Comparison of ENCODE assay signal across 8 mouse cellular contexts in the genomic region with DNA sequence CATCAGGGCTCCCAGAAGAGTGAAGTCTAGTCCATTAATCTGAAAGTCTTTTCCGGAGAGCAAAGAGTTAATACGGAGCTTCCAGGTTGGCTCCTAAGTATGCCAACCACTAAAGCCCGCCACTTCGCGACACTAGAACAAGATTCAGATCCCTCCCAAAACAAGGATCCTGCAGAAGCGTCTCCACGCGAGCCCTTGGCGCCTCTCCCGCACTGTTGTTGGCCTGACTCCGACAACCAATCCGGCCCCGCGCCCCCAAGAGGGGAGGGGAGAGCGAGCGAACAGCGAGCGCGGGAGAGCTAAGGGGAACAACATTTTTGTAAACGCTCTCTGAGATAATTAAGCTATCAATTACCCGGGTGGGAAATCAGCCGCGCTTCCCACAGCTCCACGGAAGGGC. TPM values are rescaled to one million over a fixed set of nuclear protein-coding genes. Genes with fewer than 3 reads are reported as not detected.
DNase-seq lines count a peak whose midpoint lies in the region; ATAC-seq and TF ChIP-seq lines count a peak whose summit lies in the region.

No protein-coding gene starts in this region.

- H3K27ac ChIP-seq in heart, adult 2 months: no peak overlapping the region
- H3K27ac ChIP-seq in heart, embryonic 11.5 days (ENCODE audit: low read depth, low read length): no peak overlapping the region

- H3K79me2 ChIP-seq in heart, adult 2 months (replicated peaks; ENCODE audit: control insufficient read depth, insufficient read depth, low read length): no peaks in the 10 kb centered on the region

- peak overlapping the region; percentile 98 for H3K4me2 ChIP-seq in heart, embryonic 11.5 days

- no peaks in the 10 kb centered on the region for H3K9me3 ChIP-seq in heart, embryonic 11.5 days (replicated peaks; ENCODE audit: control insufficient read depth, low read length)

- no peaks in the 10 kb centered on the region for H3K4me1 ChIP-seq in heart, adult 2 months (ENCODE audit: control insufficient read depth, insufficient read depth, low read length)
- H3K4me1 ChIP-seq in heart, embryonic 11.5 days (ENCODE audit: control insufficient read depth, insufficient read depth, low read length): no peaks in the 10 kb centered on the region; the same call in 1 of the 2 replicates

- intact Hi-C loops in heart, adult 2 months (cut with DNase I): no loop called here

- H3K36me3 ChIP-seq in heart, adult 2 months (ENCODE audit: control insufficient read depth, insufficient read depth, low read length): no peaks in the 10 kb centered on the region
- H3K36me3 ChIP-seq in heart, embryonic 11.5 days (ENCODE audit: control insufficient read depth, insufficient read depth, low read length): no peaks in the 10 kb centered on the region

- no peaks in the 10 kb centered on the region; the same call in none of the 2 replicates for H3K27me3 ChIP-seq in heart, adult 2 months (ENCODE audit: control insufficient read depth, insufficient read depth, low read length)
- peaks cover 44% of the 10 kb centered on the region for H3K27me3 ChIP-seq in heart, embryonic 11.5 days (ENCODE audit: control insufficient read depth, insufficient read depth, low read length)

- peak; percentile 6 to 36 for DNase-seq in heart, adult 2 months
- DNase-seq in heart, adult 8-10 months (ENCODE audit: low spot score): no peak
- DNase-seq in cerebellum, postnatal 10 days: peak; percentile 97 to 98
- peak; percentile 20 for DNase-seq in layer of hippocampus, adult 9-11 months
- DNase-seq in lung, postnatal 10 days: peak; percentile 37
- DNase-seq in right cerebral cortex, postnatal 4 days: peak; percentile 71
- no peak for DNase-seq in spleen, adult 12 weeks (ENCODE audit: low spot score)

- peak overlapping the region; percentile 49; the same call in 1 of the 2 replicates for H3K4me3 ChIP-seq in heart, adult 2 months
- H3K4me3 ChIP-seq in heart, embryonic 11.5 days (ENCODE audit: low read depth, low read length): peak overlapping the region; percentile 69

- TF ChIP-seq POLR2A in heart, adult 2 months (IDR thresholded peaks at IDR 0.05; ENCODE audit: insufficient read depth, low read depth, low read length): no peak

- H3K9ac ChIP-seq in heart, adult 2 months (ENCODE audit: low read depth, low read length): no peak overlapping the region
- no peak overlapping the region for H3K9ac ChIP-seq in heart, embryonic 11.5 days (ENCODE audit: low read depth, low read length)

- under 1% methylated on average over 24 of the region's 24 CpGs for WGBS in heart, adult 2 months
- WGBS in heart, embryonic 11.5 days (ENCODE audit: insufficient replicate concordance): under 1% methylated on average over 24 of the region's 24 CpGs

- no peak for TF ChIP-seq CTCF in heart, adult 2 months (IDR thresholded peaks at IDR 0.05)

- no peak for ATAC-seq in heart, embryonic 11.5 days (replicated peaks; ENCODE audit: insufficient number of reproducible peaks, low FRiP score, low TSS enrichment)

- TF ChIP-seq EP300 in heart, adult 2 months (IDR thresholded peaks at IDR 0.05; ENCODE audit: insufficient read depth, low read depth, low read length): no peak

RNA-seq across cellular contexts. Expression of a gene that starts 1.8 kb away (rescaled TPM):
- under 1 TPM; 0.50 to 0.78 TPM for total RNA-seq in heart, adult 2 months (2021)
- 0.90 and 1.1 TPM in 2 replicates for polyA plus RNA-seq in heart, adult 2 months (2012; rRNA removed)
- total RNA-seq in heart, adult 8-10 months (2022): 1 to 10 TPM in 1 of 4 experiments, under 1 TPM in 3; 0.56 to 1.0 (median 0.88) TPM
- 0.04 and 0.14 TPM in 2 replicates for polyA plus RNA-seq in heart, embryonic 11.5 days (2014; fragmentation: Nextera tagmentation; extraction: Ambion mirVana)

Comparison
In these comparisons a context has a peak if more than half of its experiments do, and no peak if none do; other contexts are left out.
1. DNase-seq: peak in heart, adult 2 months (2 of 2), cerebellum, postnatal 10 days (2 of 2), layer of hippocampus, adult 9-11 months (single experiment), lung, postnatal 10 days (single experiment) and right cerebral cortex, postnatal 4 days (single experiment); none in heart, adult 8-10 months (single experiment) and spleen, adult 12 weeks (single experiment).